Mouse (Mus musculus) intestine, embryonic 14.5 days (tissue): ENCODE results near the gene Col4a2. TPM values are rescaled to one million over a fixed set of nuclear protein-coding genes. Genes with fewer than 3 reads are reported as not detected.

Experiments used
- ATAC-seq: fragments of 200-750 bp; cut with Nextera tagmentation; replicated peaks from 2 replicates; pipeline ENCODE4 v1.8.0; 2017; ENCODE audit warnings: low read depth, moderate number of reproducible peaks, moderate TSS enrichment, moderate library complexity; ENCODE audit not compliant: low FRiP score, low TSS enrichment
- DNase-seq: peaks from one replicate; pipeline ENCODE4 v3.0.0-alpha.2; 2018; ENCODE audit warnings: low spot score
- H3K27ac ChIP-seq: fragments of 300-500 bp; sonication (generic); 2 replicates; pipeline ENCODE4 v1.5.1; 2014; ENCODE audit warnings: low read depth, mild to moderate bottlenecking, control low read depth
- H3K27me3 ChIP-seq: fragments of 300-500 bp; sonication (generic); replicated peaks from 2 replicates; pipeline ENCODE4 v1.6.1; 2014; ENCODE audit warnings: low read length, control low read depth; ENCODE audit not compliant: control insufficient read depth, insufficient read depth
- H3K36me3 ChIP-seq: fragments of 300-500 bp; sonication (generic); 2 replicates; pipeline ENCODE4 v1.6.1; 2014; ENCODE audit warnings: low read length, control low read depth; ENCODE audit not compliant: control insufficient read depth, insufficient read depth
- H3K4me1 ChIP-seq: fragments of 300-500 bp; sonication (generic); replicated peaks from 2 replicates; pipeline ENCODE4 v1.6.1; 2014; ENCODE audit warnings: low read length, control low read depth, mixed read lengths; ENCODE audit not compliant: control insufficient read depth, insufficient read depth
- H3K4me2 ChIP-seq: fragments of 300-500 bp; sonication (generic); 2 replicates; pipeline ENCODE4 v1.6.1; 2014; ENCODE audit warnings: low read length
- H3K4me3 ChIP-seq: fragments of 300-500 bp; sonication (generic); 2 replicates; pipeline ENCODE4 v1.5.1; 2014; ENCODE audit warnings: low read depth, low read length, control low read depth, mixed read lengths
- H3K9ac ChIP-seq: fragments of 300-500 bp; sonication (generic); 2 replicates; pipeline ENCODE4 v1.6.1; 2014; ENCODE audit warnings: mild to moderate bottlenecking, low read length
- H3K9me3 ChIP-seq: fragments of 300-500 bp; sonication (generic); 2 replicates; pipeline ENCODE4 v1.6.1; 2016; ENCODE audit warnings: low read length, control low read depth; ENCODE audit not compliant: control insufficient read depth
- WGBS: fragments of 180-500 bp; shearing (Covaris S2); extraction: QIAGEN DNeasy Blood & Tissue Kit; methylation state at CpG from one replicate; pipeline ENCODE4 v1.1.7; 2014; 5-methylcytosine and 5-hydroxymethylcytosine counted together
- polyA plus RNA-seq: library from polyadenylated mRNA; unstranded; fragments of >200 nt; fragmentation: Nextera tagmentation; extraction: Ambion mirVana; gene quantifications from 2 replicates; pipeline ENCODE4 v1.2.1, GENCODE M21; 2014

The Col4a2 gene
- polyA plus RNA-seq, 1 experiment from 2014 or later: 58.4 TPM

DNA sequence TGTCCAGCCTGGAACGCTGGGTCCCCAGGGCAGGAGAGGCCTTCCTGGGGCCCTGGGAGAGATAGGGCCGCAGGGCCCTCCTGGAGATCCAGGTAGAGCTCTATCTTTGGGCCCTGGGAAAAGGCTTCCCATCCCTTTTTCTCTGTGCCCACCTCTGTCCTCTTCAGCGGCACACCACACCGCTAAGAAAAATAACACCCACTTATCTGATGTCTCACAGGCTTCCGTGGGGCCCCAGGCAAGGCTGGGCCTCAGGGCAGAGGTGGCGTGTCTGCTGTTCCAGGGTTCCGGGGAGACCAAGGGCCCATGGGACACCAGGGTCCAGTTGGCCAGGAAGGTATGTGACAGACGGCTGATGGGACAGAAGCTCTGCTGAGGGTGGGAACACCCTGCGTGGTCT lies 131.0 kb downstream of the Col4a2 start:
- Histone ChIP-seq H3K27ac (no peak overlapping the region), H3K27me3 (no peaks in the 10 kb centered on the region), H3K4me2 (no peak overlapping the region), H3K4me1 (no peaks in the 10 kb centered on the region), H3K9me3 (no peaks in the 10 kb centered on the region), H3K4me3 (no peak overlapping the region), H3K36me3 (peaks cover 81% of the 10 kb centered on the region), H3K9ac (no peak overlapping the region)
- no peak for DNase-seq
- no peak for ATAC-seq
- 88% methylated on average over 9 of the region's 9 CpGs for WGBS

DNA sequence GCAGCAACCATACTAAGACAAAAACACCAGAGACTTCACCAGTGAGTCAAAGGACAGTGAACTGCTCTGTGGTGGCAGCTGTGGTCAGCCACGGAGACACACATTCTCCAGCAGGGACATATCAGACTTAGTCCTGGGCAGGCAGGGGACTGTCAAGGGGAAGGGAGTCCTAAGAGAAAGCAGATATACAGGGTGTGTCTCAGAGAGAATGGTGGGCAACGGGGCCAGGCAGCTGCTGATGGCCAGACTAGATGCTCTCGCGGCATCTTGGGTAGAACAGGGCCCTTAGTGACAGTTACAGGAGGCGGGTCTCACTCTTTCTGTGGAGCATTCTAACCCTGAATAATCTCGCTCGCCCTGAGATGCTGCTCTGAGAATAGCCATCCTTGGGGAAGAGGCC lies 131.6 kb downstream of the Col4a2 start:
- Histone ChIP-seq H3K4me2 (no peak overlapping the region), H3K4me3 (no peak overlapping the region), H3K27ac (no peak overlapping the region), H3K4me1 (no peaks in the 10 kb centered on the region), H3K9ac (no peak overlapping the region), H3K36me3 (peaks cover 80% of the 10 kb centered on the region), H3K27me3 (no peaks in the 10 kb centered on the region), H3K9me3 (no peaks in the 10 kb centered on the region)
- ATAC-seq: no peak
- no peak for DNase-seq
- WGBS: 88% methylated on average over 7 of the region's 7 CpGs

DNA sequence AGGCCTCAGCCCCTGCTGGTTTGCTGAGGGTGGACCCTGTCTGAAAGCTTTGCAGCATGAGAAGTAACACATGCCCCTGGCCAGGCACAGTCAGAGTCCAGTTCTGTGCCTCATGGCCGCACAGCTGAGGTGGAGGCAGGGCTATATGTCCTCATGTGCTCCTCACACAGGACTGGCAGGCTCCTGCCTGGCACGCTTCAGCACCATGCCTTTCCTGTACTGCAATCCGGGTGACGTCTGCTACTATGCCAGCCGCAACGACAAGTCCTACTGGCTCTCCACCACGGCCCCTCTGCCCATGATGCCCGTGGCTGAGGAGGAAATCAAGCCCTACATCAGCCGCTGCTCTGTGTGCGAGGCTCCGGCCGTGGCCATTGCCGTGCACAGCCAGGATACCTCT lies 133.2 kb downstream of the Col4a2 start:
- H3K9me3 ChIP-seq: no peaks in the 10 kb centered on the region
- no peak overlapping the region for H3K27ac ChIP-seq
- peaks cover 64% of the 10 kb centered on the region for H3K36me3 ChIP-seq
- peaks cover 8% of the 10 kb centered on the region for H3K4me1 ChIP-seq
- H3K4me3 ChIP-seq: no peak overlapping the region
- no peaks in the 10 kb centered on the region for H3K27me3 ChIP-seq
- DNase-seq (no peak), ATAC-seq (no peak)
- H3K9ac ChIP-seq: no peak overlapping the region
- H3K4me2 ChIP-seq: no peak overlapping the region
- 95% methylated on average over 13 of the region's 13 CpGs for WGBS

DNA sequence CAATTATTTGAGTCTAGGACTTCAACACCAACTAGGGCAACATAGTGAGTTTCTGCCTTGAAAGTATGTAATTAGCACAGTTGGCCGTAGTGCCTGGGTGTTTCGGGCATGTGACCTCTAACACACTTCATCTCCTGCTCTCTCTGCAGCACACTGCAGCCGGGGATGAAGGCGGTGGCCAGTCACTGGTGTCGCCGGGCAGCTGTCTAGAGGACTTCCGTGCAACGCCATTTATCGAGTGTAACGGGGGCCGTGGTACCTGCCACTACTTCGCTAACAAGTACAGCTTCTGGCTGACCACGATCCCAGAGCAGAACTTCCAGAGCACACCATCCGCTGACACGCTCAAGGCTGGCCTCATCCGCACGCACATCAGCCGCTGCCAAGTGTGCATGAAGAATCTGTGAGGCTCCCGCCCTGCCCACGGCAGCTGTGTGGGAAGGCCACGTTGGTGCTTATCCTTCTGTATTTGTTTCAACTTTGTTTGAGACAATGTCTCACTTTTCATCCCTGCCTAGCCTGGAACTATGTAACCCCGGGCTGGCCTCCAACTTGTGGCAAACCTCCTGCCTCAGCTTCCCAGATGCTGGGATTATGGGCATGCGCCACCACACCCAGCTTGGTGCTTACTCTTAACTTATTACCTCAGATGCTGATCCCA lies 135.4 kb downstream of the Col4a2 start:
- H3K36me3 ChIP-seq: peaks cover 42% of the 10 kb centered on the region
- WGBS: 93% methylated on average over 23 of the region's 23 CpGs

DNA sequence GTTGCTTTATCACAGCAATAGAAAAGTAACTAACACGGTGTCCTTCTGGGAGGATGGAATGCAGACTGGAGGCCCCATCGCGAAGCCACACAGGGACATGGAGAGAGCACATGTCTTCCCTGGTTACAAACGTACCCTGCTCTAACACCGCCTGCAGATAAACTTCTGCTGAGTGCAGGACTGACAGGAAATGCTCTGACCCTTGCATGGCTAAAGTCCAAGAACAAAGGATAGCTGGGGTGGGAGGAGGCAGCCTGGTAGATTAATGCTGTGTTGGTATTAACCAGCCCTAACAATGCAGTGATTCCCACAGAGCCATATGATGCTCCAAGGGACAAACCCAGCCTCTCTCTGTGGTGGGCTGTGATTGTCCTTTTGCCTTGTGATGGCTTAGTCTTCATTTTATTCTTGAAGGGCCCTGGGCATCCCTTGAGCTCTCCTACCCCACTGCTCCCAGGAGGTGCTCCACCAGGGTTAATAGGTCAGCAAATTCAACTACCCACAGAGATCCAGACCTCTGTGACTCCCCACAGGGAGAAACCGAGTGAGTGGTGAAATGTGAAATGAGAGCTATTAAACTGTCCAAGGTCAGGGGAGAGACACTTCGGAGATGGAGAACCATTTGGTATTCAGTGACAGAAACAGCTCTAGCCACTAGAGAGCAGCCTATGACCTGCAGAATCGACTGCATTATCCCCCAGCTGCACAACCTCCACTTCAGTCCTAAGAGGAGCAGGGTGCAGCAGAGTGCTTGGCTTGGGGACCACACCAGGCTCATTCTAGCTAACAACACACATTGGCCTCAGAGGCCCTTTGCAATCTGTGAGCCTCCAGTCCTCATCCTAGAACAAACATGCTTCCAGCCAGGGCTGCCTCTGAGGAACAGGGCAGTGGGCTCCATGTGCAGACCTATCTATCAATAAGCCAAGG lies 137.8 kb downstream of the Col4a2 start:
- no peak overlapping the region for H3K4me3 ChIP-seq
- no peak overlapping the region for H3K4me2 ChIP-seq
- H3K4me1 ChIP-seq: peaks cover 8% of the 10 kb centered on the region
- H3K9ac ChIP-seq: no peak overlapping the region
- WGBS: 25% methylated on average over 8 of the region's 8 CpGs
- no peak overlapping the region for H3K27ac ChIP-seq
- DNase-seq: no peak
- H3K9me3 ChIP-seq: no peaks in the 10 kb centered on the region
- H3K27me3 ChIP-seq: no peaks in the 10 kb centered on the region
- 0 out of 2 replicates have a peak, but pooled peaks have one; percentile 38 for ATAC-seq
- H3K36me3 ChIP-seq: peaks cover 28% of the 10 kb centered on the region

More for the DNA sequence above, 135.4 kb downstream of the Col4a2 start:
- Histone ChIP-seq H3K27me3 (no peaks in the 10 kb centered on the region), H3K4me3 (no peak overlapping the region), H3K4me1 (peaks cover 8% of the 10 kb centered on the region), H3K4me2 (no peak overlapping the region), H3K9ac (no peak overlapping the region), H3K27ac (no peak overlapping the region), H3K9me3 (no peaks in the 10 kb centered on the region)
- DNase-seq: no peak
- ATAC-seq: no peak

DNA sequence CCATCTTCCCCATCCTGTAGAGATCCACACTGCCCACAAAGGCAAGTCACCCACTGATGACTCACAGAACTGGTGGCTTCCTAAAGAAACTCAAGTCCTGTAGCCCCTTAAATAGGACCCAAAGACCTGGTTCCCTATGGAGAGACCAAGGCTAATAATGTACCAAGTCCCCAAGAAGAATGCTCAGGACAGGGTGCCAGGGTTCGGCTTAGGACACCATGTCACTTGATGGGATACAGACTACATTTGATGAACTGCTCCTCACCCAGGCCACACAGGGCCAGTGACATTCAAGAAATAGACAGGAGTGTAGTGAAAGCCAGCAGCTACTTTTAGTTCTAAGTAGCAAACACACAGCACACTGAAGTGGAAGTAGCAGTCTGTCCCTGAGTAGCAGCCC lies 139.5 kb downstream of the Col4a2 start:
- no peak overlapping the region for H3K27ac ChIP-seq
- H3K4me1 ChIP-seq: peaks cover 8% of the 10 kb centered on the region
- peaks cover 17% of the 10 kb centered on the region for H3K36me3 ChIP-seq
- no peaks in the 10 kb centered on the region for H3K9me3 ChIP-seq
- H3K4me2 ChIP-seq: no peak overlapping the region
- WGBS: 88% methylated on average over 1 of the region's 1 CpGs
- no peak overlapping the region for H3K4me3 ChIP-seq
- no peaks in the 10 kb centered on the region for H3K27me3 ChIP-seq
- ATAC-seq (no peak), DNase-seq (no peak)
- H3K9ac ChIP-seq: no peak overlapping the region

DNA sequence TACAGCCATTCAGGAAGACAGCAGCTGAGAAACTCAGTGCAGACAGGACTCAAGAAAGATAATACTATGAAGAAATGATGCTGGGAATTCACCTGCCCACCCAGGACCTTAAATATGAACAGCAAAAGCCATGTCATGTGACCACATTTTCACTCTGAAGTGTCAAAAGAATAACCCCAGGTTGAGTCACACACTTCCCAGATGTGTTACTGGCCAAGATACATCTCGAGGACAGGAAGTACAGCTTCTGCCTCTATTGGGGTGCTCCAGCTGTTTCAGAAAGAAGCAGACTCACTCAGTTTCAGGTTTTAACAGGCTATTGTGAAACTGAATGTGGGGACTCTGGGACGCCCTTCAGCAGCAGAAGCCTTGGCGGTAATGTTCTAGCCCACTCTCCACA lies 140.0 kb downstream of the Col4a2 start:
- ATAC-seq (no peak), DNase-seq (no peak)
- H3K4me2 ChIP-seq: no peak overlapping the region
- H3K4me3 ChIP-seq: no peak overlapping the region
- no peak overlapping the region for H3K27ac ChIP-seq
- peaks cover 13% of the 10 kb centered on the region for H3K36me3 ChIP-seq
- 69% methylated on average over 3 of the region's 3 CpGs for WGBS
- H3K9me3 ChIP-seq: no peaks in the 10 kb centered on the region
- peaks cover 8% of the 10 kb centered on the region for H3K4me1 ChIP-seq
- H3K9ac ChIP-seq: no peak overlapping the region
- no peaks in the 10 kb centered on the region for H3K27me3 ChIP-seq

DNA sequence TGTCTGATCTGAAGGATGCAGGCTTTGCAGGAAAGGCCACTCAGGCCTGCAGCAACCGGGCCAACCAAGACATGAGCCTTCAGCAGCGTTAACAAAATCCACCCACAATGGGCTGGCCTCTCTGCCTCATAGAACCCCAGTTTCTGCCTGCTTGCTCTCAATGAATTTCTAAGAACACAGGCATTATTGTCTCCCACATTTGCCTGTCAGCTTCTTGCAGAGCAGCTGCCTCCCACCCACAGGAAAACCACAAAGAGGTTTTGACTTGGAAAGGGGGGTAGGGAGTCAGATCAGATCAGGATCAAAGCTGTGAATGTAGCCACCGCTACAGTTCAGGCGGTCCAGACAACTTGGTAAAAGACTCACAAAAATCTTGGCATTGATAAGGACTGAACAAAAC lies 140.4 kb downstream of the Col4a2 start:
- H3K27ac ChIP-seq: no peak overlapping the region

More for the DNA sequence above, 140.4 kb downstream of the Col4a2 start:
- peaks cover 10% of the 10 kb centered on the region for H3K4me1 ChIP-seq
- peaks cover 10% of the 10 kb centered on the region for H3K36me3 ChIP-seq
- no peak overlapping the region for H3K4me2 ChIP-seq
- H3K9ac ChIP-seq: no peak overlapping the region
- no peak overlapping the region for H3K4me3 ChIP-seq
- ATAC-seq (no peak), DNase-seq (no peak)
- no peaks in the 10 kb centered on the region for H3K27me3 ChIP-seq
- H3K9me3 ChIP-seq: no peaks in the 10 kb centered on the region
- 69% methylated on average over 4 of the region's 4 CpGs for WGBS
